Mouse (Mus musculus) gastrocnemius, postnatal 14 days (tissue): Measurements from ENCODE around the gene Fsd2. TPM values are rescaled to one million over a fixed set of nuclear protein-coding genes. Genes with fewer than 3 reads are reported as not detected.
A peak's percentile ranks its signal among the peaks of the same experiment; 100 is the strongest.

Experiments
- DNase-seq: peaks from one replicate; pipeline ENCODE4 v3.0.0; 2021; ENCODE audit warnings: mixed read lengths
- intact Hi-C: fragments of 180-260 bp; cut with DNase I; formaldehyde crosslinking; loops from one replicate; pipeline ENCODE4 v1.15.1; 2025; ENCODE audit warnings: low total_unique reads
- total RNA-seq, 2 experiments: library from RNA; stranded (reverse); gene quantifications; 2 replicates each; pipeline ENCODE4 v1.2.3; 2021

Gene Fsd2
- total RNA-seq, 2 experiments from 2014 or later, result 204 to 220 TPM

DNA sequence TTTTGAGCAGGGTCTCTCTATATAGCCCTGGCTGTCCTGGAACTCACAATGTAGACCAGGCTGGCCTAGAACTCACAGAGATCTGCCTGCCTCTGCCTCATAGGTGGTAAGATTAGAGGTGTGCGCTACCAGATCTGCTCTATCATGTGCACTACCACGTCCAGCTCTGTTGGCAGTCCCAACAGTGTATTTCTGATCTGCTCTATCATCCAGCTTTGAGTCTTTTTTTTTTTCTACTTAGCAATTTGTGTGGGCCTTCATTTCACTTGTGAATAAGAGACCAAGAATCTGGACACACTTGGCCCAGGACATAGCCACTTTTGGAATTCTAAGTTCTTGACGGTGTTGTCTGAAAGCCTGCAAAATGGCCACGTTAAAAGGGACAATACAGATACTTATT, 9.9 kb downstream of the Fsd2 start:
- intact Hi-C loops, result no loop called here
- DNase-seq, result no peak

DNA sequence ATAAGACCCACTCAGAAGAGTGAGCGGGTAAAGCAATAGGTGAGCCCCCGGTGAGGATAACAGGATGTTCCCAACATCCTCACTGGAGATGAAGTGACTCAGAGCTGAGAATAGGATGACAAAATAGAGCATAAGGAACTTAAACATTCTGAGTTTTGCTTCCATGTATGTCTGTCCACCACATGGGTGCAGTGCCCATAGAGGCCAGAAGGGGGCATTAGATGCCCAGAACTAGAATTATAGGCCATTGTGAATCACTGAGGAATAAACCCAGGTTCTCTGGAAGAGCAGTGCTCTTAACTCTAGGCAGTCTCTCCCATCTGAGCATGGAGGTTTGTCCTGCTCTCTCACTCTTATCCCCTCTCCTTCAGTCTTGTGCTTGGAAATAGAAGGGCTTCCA, 12.4 kb downstream of the Fsd2 start:
- DNase-seq, result no peak
- intact Hi-C loops, result no loop called here

DNA sequence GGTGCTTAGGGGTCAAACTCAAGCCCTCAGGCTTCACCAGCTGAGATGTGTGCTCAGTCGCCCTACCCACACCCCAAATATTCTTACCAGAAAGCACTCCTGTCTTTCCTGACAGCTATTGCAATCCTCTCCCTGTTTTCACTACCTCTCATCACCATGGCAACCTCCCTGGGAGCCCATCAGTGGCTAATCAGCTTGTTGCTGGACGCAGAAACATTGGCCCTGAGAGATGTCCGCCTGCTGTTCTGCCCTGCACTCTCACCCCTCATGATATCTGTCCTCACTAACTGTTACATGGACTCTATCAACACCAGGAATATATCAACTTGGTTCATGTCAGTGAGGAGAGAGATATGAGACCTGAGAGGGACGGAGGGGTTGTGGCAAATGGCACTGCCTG, 13.2 kb downstream of the Fsd2 start:
- no peak for DNase-seq
- intact Hi-C loops, result no loop called here

DNA sequence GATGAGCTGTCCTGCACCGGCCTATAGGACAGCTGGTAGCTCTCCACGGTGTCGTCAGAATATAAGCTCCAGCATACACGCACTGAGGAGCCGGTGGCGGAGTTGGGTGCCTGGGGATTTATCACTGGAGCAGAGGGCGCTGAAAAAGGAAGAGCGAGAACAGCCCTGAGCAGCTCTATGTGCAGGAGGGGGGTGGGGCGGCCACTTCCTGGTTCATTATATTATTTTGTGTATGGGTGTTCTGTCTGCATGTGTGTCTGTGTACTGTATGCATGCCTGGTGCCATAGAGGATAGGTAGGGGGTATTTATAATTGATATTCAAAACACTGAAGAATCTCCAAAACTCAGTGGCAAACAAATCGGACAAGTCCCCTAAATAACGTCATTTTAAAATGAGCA, 17.9 kb downstream of the Fsd2 start:
- no peak for DNase-seq
- intact Hi-C loops, result no loop called here

DNA sequence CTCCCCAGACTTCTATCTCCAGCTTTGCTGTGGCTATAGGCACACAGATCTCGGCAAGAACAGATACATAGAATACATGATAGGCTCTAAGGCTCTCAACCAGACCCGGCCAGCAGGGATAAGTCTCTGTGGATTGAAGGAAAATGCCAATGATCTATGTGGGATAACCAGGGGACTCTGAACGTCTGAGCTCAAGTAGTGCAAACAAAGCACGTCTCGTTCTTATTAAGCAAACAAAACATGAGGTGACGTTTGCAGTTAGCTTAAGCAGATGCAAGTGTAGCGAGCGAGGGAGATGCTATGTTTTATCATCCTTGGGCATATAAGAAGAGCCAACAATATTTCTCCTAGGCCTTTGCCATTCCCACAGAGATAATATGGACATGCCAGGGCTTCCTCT, 23.8 kb downstream of the Fsd2 start:
- intact Hi-C loops, result no loop called here
- DNase-seq, result no peak

DNA sequence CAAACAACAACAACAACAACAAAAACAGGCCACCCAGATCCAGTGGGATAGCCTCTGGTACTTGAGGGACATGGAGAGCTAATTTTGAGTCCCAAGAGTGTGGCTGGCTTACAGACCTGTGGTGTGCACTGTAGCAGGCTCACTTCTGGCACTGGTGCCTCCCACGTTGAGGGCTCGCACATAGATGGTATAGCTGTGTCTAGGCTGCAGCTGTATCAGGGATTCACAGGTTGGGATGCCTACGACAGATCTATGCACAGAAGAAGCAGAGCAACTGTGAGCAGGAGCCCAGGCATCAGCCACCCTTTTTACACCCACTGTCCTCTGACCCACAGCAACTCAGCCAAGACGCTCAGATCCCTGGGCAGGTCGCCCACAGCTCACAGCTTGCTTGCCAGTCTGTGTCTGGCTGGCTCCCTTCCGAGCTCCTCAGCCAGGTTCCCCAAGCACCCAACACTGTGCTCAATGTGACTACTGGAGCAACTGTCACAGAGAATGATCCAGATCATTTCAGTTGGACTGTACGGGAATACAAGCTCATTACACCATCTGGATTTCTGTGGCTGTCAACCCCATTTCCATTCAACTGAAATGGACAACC, 24.7 kb downstream of the Fsd2 start:
- peak; percentile 87 for DNase-seq
- intact Hi-C loops, result no loop called here

DNA sequence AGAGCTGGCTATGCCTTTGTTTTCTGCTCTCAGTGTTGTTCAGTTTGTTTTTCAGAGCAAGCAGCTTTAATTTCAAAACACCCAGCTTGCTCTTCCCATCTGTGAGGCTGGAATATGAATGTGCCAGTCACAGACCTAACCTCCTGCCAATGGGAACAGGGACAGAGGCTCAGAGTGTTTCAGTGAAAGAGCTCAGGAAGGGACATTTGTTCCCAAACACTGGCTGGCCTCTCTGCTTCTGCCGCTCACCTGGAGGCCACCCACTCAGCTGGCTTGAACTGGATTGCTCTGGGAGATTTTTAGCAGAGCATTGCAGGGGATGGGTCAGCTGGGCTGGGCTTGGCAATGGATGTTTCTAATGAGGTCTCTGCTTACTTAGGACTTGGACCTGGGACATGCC, 25.7 kb downstream of the Fsd2 start:
- intact Hi-C loops, result no loop called here
- DNase-seq, result no peak

DNA sequence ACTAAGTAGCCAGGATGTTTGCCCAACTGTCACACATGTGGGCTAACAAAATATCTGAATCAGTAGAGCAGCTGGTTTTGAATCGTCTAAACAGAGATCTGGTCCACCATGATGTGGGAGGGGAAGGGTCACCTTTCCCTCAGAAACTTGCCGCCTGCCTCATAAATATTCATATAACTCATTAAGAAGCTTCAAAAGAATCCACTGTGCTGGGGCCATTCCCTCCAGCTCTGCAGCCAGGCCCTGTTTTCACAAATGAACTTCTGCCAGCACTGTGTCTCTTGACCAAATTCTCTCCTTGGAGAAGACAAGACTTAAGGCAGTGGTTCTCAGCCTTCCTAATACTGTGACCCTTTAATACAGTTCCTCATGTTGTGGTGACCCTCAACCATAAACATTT, 27.2 kb downstream of the Fsd2 start:
- intact Hi-C loops, result no loop called here
- no peak for DNase-seq

DNA sequence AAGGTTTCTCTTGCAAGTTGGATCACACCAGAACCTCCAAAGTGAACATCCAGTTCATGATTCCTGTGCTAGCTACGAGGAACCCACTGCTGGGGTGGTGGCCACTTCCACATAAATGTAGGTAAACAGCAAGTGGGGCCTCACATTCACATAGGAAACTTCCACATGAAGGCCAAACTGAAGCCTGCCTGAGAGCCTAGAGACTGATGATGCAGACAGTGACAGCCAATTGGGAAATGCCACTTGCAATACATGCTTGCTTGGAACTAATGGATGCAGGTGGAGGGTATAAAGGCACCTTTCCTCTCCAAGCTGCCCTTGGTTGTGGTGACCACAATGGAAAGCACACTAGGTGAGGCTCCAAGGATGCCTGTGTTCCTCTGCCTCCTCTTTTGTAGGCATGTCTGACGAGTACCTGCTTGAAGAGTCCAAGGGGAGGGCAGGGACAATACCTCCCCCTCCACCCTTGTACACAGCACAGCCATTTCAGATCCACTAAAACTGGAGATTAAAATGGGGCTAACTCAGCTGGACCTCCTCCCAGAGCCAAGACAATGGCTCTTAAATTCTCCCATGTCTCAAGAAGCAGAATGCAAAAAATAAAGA, 28.6 kb downstream of the Fsd2 start:
- DNase-seq, result no peak
- intact Hi-C loops, result no loop called here

DNA sequence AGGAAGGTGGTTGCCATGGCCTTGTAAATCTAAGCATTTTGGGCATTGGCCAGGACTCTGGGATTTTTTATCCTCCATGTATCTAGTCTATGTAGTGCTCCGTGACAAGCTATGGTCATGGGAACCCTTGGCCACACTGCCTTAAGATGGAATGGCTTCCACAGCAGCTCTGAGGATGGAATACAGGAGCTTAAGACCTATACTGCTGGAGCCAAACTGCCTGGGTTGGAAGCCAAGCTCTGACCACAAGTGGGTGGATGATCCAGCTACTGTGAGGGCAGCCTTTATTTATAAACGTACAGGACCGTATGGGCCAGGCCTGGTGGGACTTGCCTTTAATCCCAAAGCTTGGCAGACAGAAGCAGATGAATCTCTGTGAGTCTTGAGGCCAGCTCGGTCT, 30.3 kb downstream of the Fsd2 start:
- intact Hi-C loops, result no loop called here
- no peak for DNase-seq

DNA sequence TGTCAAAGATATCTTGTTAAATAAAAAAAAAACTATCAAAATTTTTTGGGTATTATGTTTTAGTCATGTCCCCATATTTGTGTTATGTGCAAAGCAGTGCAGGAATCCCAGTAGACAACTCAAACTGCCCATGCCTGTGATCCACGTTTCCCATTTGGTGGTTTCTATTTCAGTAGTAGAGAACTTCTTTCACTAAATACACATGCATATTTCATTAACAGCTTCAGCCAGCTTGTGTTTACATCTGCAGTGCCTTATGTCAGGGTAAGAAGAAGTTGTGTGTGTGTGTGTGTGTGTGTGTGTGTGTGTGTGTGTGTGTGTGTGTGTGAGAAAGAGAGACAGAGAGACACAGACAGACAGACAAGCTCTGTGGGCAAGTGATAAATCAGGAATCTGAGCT, 35.3 kb downstream of the Fsd2 start:
- intact Hi-C loops, result no loop called here
- no peak for DNase-seq

DNA sequence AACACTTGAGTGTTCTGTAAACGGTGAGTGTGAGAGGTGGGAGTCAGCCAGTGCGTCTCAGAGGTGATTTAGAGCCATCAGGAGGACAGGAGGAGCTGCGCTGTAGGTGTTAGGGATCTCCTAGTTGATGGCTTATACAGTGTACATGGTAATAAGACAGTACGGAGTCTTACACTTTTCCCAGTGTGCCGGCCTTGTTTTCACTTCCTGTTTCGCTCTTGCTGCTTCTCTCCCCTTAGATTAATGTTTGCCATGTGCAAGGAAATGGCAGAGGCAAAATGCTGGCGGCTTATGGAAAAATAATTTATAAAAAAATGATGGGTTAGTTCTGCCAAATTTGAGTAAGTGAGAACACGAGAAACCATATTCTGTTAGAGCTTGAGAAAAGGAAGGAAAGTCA, 37.8 kb downstream of the Fsd2 start:
- DNase-seq, result no peak
- intact Hi-C loops, result no loop called here

DNA sequence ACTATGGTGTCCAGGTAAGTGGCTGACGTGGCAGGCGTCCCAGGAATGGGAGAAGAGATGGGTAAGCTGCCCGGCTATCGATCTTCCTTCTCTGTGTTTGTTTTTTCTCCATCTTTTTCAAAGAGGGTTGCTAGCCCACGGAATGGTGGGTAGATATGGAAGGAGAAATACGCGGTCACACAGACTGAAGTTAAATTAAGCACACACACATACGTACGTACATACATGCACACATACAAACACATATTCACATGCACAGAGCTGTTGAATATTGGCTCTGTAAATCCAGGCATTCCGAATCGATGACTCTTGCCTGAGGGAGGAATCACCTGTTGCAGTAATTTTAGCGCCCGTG, 43.1 kb downstream of the Fsd2 start:
- DNase-seq, result no peak
- intact Hi-C loops, result no loop called here

DNA sequence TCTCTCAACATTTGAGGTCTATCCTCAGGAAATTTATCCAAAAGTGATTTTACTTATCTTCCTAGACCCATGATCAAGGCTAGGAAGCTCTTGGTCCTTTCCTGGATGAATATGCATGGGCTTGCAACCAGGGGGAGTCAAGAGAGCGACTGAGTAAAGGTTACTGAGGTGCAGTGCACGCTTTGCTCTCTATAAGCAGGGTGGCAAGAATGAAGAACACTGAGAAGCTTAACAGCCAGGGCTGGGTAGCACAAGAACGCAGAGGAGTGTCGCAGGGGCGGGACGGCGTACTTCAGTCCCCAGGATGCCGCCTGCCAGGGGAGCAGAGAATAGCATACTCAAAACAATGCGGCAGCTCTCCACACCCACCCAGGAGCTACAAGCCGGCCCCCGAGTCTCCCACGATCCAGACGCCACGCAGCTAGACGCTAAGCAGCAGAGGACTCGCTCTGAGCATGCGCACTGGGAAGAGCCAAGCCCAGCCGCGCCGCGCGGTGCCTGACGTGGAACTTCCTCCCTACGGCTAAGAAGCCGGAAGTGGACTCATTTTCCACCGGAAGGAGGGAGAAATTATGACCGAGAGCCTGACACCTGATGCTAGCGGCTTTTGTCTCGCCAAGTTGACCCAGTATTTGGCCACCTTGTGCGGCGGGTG, 43.6 kb downstream of the Fsd2 start:
- peak; percentile 90 for DNase-seq
- intact Hi-C loops, result no loop called here

DNA sequence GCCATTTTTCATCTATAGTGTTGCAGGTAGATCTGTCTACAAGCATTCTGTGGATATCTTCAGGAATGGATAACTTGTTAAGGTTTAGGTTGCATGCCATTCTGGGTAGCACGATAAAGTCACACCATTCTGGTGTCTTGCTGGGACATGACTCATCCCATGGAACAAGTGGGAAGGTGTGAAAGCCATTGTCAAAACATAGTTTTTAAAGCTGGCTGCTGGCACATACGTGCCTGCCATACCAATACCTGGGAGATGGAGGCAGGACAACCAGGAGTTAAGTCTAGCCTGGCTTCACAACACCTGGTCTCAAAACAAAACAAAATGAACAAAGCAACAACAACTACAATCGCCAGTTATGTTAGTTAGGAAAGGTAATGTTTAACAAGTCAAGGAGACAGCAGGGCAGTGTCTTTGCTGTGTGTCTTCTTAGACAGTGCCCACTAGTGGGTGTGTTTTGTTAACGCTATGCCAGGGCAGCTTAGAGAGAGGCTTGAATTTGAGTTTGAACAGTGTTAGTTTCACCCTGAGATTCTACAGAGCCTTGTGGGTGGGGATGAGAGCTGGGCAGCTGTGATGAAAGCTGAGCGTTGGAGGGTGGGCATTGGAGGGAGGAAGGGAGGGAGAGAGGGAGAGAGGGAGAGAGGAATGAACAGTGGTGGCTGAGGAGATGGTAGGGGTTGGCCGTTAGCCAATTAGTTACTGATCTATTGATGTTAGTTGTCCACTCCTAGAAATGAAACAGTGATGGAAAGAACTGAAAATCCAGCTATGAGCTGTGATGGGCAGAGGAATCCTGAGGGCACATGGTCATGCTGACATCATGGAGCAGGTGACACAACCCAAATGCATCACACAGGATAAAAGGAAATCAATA, 50.4 kb downstream of the Fsd2 start:
- intact Hi-C loops, result no loop called here
- DNase-seq, result no peak

DNA sequence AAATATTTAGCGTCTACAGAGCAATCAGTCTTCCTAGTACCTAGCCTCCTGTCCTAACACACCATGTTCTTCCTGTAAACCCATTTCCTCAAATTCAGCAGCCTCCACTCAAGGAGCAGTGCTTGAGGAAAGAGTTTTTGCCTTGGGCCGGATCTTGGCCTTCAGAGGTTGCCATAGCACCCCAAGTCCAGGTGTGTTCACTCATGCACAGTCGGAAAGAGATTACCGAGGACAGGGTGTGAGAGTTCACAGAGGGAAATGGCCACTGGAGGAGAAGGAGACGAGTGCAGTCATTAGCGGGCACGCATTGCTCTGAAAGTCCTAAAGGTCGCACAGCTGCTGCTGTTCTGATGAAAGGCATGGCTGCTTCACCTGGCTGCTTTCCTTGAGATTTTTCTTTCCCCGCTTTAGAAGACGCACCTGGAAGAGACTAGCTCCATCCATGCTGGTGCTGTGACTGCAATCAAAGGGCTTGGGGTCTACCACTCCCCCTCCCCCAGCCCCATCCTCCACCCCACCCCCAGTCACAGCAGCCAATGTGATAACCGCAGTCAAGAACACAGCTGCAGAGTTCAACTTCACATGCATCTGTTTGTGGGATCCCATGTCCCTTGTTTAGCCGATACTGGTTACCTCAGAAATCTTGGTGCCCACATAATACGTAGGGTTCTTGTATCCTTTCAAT, 51.7 kb downstream of the Fsd2 start:
- intact Hi-C loops, result no loop called here
- no peak for DNase-seq

DNA sequence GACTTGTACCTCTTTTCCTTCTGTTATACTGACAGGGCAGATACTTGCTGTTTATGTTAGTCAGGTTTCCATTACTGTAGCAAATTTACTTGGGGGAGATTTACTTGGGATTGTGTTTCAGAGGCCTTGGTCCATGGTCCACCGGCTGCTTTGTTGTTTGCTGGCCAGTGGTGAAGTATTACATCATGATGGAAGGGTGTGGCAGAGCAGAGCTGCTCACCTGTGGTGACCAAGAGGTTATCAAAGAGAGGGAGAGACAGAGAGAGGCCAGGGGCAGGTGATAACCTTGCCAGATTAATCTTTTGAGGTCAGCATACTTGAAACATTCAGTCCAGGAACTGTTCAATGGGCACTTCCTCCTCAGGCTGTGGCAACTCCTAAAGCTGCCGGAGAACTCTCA, 65.7 kb downstream of the Fsd2 start:
- intact Hi-C loops, result no loop called here
- DNase-seq, result no peak

DNA sequence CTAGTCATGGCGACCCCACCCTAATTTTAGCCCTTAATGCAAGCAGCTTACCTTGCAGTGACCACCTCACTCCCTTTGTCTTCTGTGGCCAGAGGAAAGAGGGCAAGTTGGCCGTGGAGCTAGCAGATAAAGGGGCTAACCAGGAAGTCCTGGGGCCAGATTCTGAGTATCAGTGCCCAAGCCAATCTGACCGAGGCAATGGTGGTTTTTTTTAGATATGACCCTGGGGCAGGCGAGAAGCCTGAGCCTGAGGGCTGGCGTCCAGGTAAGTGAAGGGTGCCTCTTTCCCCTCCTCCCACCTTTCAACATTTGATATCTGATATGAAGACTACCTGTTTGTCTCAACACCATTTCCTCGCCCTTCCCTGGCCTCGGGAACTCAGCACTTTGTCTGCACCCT, 68.6 kb downstream of the Fsd2 start, which contains the start of gene BC048679:
TSS of gene BC048679 (minus strand) at position 101 of the 400 bp plus-strand sequence.
- DNase-seq, result no peak
- intact Hi-C loops, result no loop called here

DNA sequence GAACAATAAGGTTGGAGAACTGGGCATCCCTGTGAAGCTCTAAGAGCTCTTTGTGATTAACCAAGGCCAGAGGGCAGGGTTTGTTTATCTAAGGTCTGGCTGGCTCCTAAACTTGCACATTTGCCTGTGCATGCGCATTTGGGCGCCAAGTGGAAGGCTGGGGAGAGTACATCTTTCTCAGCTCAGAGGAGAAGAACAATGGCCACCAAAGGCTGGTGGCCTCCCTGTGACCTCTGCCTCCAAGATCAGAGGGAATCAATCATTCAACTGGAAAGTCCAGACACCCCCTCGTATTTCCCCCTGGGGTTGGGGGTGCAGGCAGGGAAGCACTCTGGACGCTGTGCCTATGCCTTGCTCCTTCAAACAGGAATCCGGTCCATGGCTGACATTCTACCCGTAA, 69.6 kb downstream of the Fsd2 start:
- intact Hi-C loops, result no loop called here
- DNase-seq, result no peak
